Mouse (Mus musculus) layer of hippocampus, adult 8-10 months (tissue): ENCODE measurements around the gene Ramp2. TPM values are rescaled to one million over a fixed set of nuclear protein-coding genes. Genes with fewer than 3 reads are reported as not detected.

Experiments used
- DNase-seq, 2 experiments: peaks; one replicate each; pipeline ENCODE4 v3.0.0; 2022; ENCODE audit warnings: low spot score in 2 of 2
- total RNA-seq, 4 experiments: library from RNA; stranded (reverse); gene quantifications; 2 replicates each; pipeline ENCODE4 v1.2.4; 2022

Ramp2 gene
- total RNA-seq, result 10 to 100 TPM; 54.2 to 66.0 (median 64.6) TPM

GRCm38 (mm10) chr11:101245855-101246701 lies at the start of gene Ramp2:
TSS of gene Ramp2 (plus strand) at chr11:101246028.
- DNase-seq, result no peak

GRCm38 (mm10) chr11:101196175-101196574 lies 49.7 kb upstream of the Ramp2 start:
- DNase-seq, result no peak

- DNase-seq, result no peak
Measured at GRCm38 (mm10) chr11:101199555-101199954, 46.3 kb upstream of the Ramp2 start.

GRCm38 (mm10) chr11:101200986-101201385 lies 44.8 kb upstream of the Ramp2 start:
- DNase-seq, result no peak

- DNase-seq, result no peak
Measured at GRCm38 (mm10) chr11:101211970-101212369, 33.9 kb upstream of the Ramp2 start.

- DNase-seq, result no peak
Measured at GRCm38 (mm10) chr11:101216936-101217335, 28.9 kb upstream of the Ramp2 start.

- no peak for DNase-seq
Measured at GRCm38 (mm10) chr11:101218436-101219055, 27.3 kb upstream of the Ramp2 start.

- no peak for DNase-seq
Measured at GRCm38 (mm10) chr11:101220853-101221252, 25.0 kb upstream of the Ramp2 start.

GRCm38 (mm10) chr11:101221306-101221986 lies 24.4 kb upstream of the Ramp2 start:
- DNase-seq, result peak in 1 of 2 experiments; percentile 22

GRCm38 (mm10) chr11:101224337-101224736 lies 21.5 kb upstream of the Ramp2 start:
- DNase-seq, result no peak

- no peak for DNase-seq
Measured at GRCm38 (mm10) chr11:101225331-101226064, 20.3 kb upstream of the Ramp2 start.

GRCm38 (mm10) chr11:101226065-101226701 lies 19.6 kb upstream of the Ramp2 start, which contains the start of gene Ezh1:
TSS of gene Ezh1 (minus strand) at chr11:101226463.
- DNase-seq, result peak; percentile 84 to 88

- no peak for DNase-seq
Measured at GRCm38 (mm10) chr11:101229361-101229900, 16.4 kb upstream of the Ramp2 start.

- peak in 1 of 2 experiments; percentile 31 for DNase-seq
Measured at GRCm38 (mm10) chr11:101230061-101230511, 15.7 kb upstream of the Ramp2 start.

GRCm38 (mm10) chr11:101230526-101230925 lies 15.3 kb upstream of the Ramp2 start:
- DNase-seq, result no peak

GRCm38 (mm10) chr11:101230991-101231871 lies 14.6 kb upstream of the Ramp2 start:
- DNase-seq, result peak in 1 of 2 experiments; percentile 21

- DNase-seq, result no peak
Measured at GRCm38 (mm10) chr11:101232010-101232839, 13.6 kb upstream of the Ramp2 start.

- no peak for DNase-seq
Measured at GRCm38 (mm10) chr11:101233240-101233639, 12.6 kb upstream of the Ramp2 start.
